ENCODE assay signal across 9 mouse cellular contexts in the genomic region with DNA sequence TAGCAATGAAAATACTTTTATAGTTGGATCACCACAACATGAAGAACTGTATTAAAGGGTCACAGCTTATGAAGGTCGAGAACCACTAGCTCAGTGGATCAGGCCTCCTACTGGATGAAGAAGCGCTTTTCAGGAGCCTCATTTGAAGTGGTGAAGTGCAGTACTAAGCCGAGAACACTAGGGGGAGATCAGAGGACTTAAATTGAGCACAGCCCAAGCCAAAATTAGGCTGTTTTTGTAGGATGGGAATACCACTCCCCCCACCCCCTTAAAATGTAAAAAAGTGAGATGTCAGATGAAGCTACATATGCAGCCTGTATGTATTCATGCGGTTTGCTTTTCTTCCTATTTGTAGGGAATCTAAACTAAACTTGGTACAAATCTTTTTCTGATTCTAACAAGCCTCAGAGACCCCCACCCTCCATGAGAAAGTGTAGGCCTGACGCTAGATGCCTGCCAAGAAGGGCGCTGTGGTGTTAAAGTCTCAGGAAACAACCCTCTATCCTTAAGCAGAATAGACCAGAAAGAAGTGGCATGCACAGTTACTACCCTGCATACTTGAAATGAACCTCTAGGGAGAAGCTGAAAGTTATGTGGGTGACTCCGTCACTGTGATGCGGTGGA.
A peak's percentile ranks its signal among the peaks of the same experiment; 100 is the strongest.
DNase-seq lines count a peak whose midpoint lies in the region; ATAC-seq lines count a peak whose summit lies in the region.
"Had no signal": no experiment of that assay in that cellular context is flagged by ENCODE, and none has a peak within 500 bp of the region (broad histone marks: within the 10 kb centered on the region; RNA-seq: fewer than 3 reads in every experiment).

No protein-coding gene starts in this region.

- H3K4me1 ChIP-seq in midbrain, embryonic 11.5 days (ENCODE audit: control insufficient read depth, insufficient read depth, low read length) = no peaks in the 10 kb centered on the region
- H3K4me1 ChIP-seq in midbrain, embryonic 16.5 days (ENCODE audit: control insufficient read depth, insufficient read depth, low read length) = no peaks in the 10 kb centered on the region
- H3K4me1 ChIP-seq in lung, embryonic 16.5 days (replicated peaks; ENCODE audit: control insufficient read depth, insufficient read depth, low read length) = no peaks in the 10 kb centered on the region

- H3K27me3 ChIP-seq in midbrain, embryonic 11.5 days (ENCODE audit: control insufficient read depth, insufficient read depth, low read length) = no peaks in the 10 kb centered on the region
- H3K27me3 ChIP-seq in midbrain, embryonic 16.5 days (ENCODE audit: control insufficient read depth, insufficient read depth, low read depth, low read length) = no peaks in the 10 kb centered on the region
- H3K27me3 ChIP-seq in lung, embryonic 16.5 days (ENCODE audit: control insufficient read depth, insufficient read depth, low read depth, low read length) = no peaks in the 10 kb centered on the region

- no peaks in the 10 kb centered on the region for H3K9me3 ChIP-seq in midbrain, embryonic 11.5 days (ENCODE audit: control insufficient read depth, low read length)
- H3K9me3 ChIP-seq in midbrain, embryonic 16.5 days (replicated peaks; ENCODE audit: control insufficient read depth, low read length, poor library complexity, severe bottlenecking) = no peaks in the 10 kb centered on the region
- H3K9me3 ChIP-seq in lung, embryonic 16.5 days (ENCODE audit: control insufficient read depth, low read length) = no peaks in the 10 kb centered on the region
- H3K9me3 ChIP-seq: megakaryocyte, embryonic 14.5 days had no signal

- no peak overlapping the region for H3K9ac ChIP-seq in midbrain, embryonic 11.5 days (ENCODE audit: low read length)
- H3K9ac ChIP-seq in midbrain, embryonic 16.5 days (ENCODE audit: low read depth, low read length) = no peak overlapping the region
- H3K9ac ChIP-seq in lung, embryonic 16.5 days (ENCODE audit: low read length) = no peak overlapping the region

- no peak for DNase-seq in midbrain, embryonic 11.5 days (ENCODE audit: low spot score, missing footprints)
- DNase-seq in adrenal gland, adult 2 months = peak; percentile 31
- DNase-seq in fibroblast of lung, adult 2 months (ENCODE audit: low read depth) = peak; percentile 1
- DNase-seq in kidney, postnatal 14 days = peak; percentile 48
- peak; percentile 3 for DNase-seq in skeletal muscle tissue, adult 2 months (ENCODE audit: low read depth, low spot score)
- DNase-seq in spleen, postnatal 4 days (ENCODE audit: low spot score in 2 of 2) = no peak

- H3K27ac ChIP-seq in midbrain, embryonic 11.5 days (ENCODE audit: low read depth, low read length) = no peak overlapping the region
- H3K27ac ChIP-seq in midbrain, embryonic 16.5 days (ENCODE audit: low read length) = no peak overlapping the region
- no peak overlapping the region for H3K27ac ChIP-seq in lung, embryonic 16.5 days (ENCODE audit: low read length)

- ATAC-seq in midbrain, embryonic 11.5 days (ENCODE audit: low FRiP score) = peak; percentile 42; the same call in 1 of the 2 replicates
- ATAC-seq in midbrain, embryonic 16.5 days = no peak
- ATAC-seq in lung, embryonic 16.5 days (ENCODE audit: low read depth) = peak; percentile 45; the same call in 1 of the 2 replicates

- H3K4me2 ChIP-seq in midbrain, embryonic 11.5 days = no peak overlapping the region
- H3K4me2 ChIP-seq in midbrain, embryonic 16.5 days (ENCODE audit: low read length) = no peak overlapping the region
- H3K4me2 ChIP-seq in lung, embryonic 16.5 days (ENCODE audit: low read depth, low read length) = no peak overlapping the region

- WGBS in midbrain, embryonic 11.5 days = 54% methylated on average over 8 of the region's 8 CpGs
- 61% methylated on average over 8 of the region's 8 CpGs for WGBS in midbrain, embryonic 16.5 days
- 51% methylated on average over 8 of the region's 8 CpGs for WGBS in lung, embryonic 16.5 days

- H3K36me3 ChIP-seq in midbrain, embryonic 11.5 days (ENCODE audit: control insufficient read depth, insufficient read depth, low read length) = no peaks in the 10 kb centered on the region
- H3K36me3 ChIP-seq in midbrain, embryonic 16.5 days (ENCODE audit: control insufficient read depth, insufficient read depth, low read length) = no peaks in the 10 kb centered on the region
- H3K36me3 ChIP-seq in lung, embryonic 16.5 days (ENCODE audit: control insufficient read depth, insufficient read depth, low read length) = no peaks in the 10 kb centered on the region

- no peak overlapping the region for H3K4me3 ChIP-seq in midbrain, embryonic 11.5 days (ENCODE audit: low read depth, low read length)
- no peak overlapping the region for H3K4me3 ChIP-seq in midbrain, embryonic 16.5 days (ENCODE audit: low read depth, low read length)
- no peak overlapping the region for H3K4me3 ChIP-seq in lung, embryonic 16.5 days (ENCODE audit: low read length)
- H3K4me3 ChIP-seq: megakaryocyte, embryonic 14.5 days had no signal

Comparison
In these comparisons a context has a peak if more than half of its experiments do, and no peak if none do; other contexts are left out.
1. DNase-seq: peak in adrenal gland, adult 2 months (single experiment), fibroblast of lung, adult 2 months (single experiment), kidney, postnatal 14 days (single experiment) and skeletal muscle tissue, adult 2 months (single experiment); none in midbrain, embryonic 11.5 days (single experiment) and spleen, postnatal 4 days (0 of 2).